Comparison of ENCODE assay signal across 24 mouse cellular contexts in genomic region chr9:96228285-96228684, GRCm38 (mm10).
"Had no signal": no experiment of that assay in that cellular context is flagged by ENCODE, and none has a peak within 500 bp of the region (broad histone marks: within the 10 kb centered on the region; RNA-seq: fewer than 3 reads in every experiment).

No protein-coding gene starts in this region.

- DNase-seq: kidney, adult 18-20 months; kidney, postnatal 25 days; layer of hippocampus, postnatal 36 days; lung, adult 2 months; lung, postnatal 14 days; lung, postnatal 4 days; right cerebral cortex, adult 18-20 months; right cerebral cortex, postnatal 14 days; right cerebral cortex, postnatal 4 days; thymus, adult 2 months; thymus, postnatal 14 days; thymus, postnatal 4 days had no signal

- H3K9ac ChIP-seq: limb, embryonic 12.5 days; limb, embryonic 15.5 days; midbrain, embryonic 13.5 days; neural tube, embryonic 12.5 days; neural tube, embryonic 15.5 days had no signal

- H3K27me3 ChIP-seq: limb, embryonic 12.5 days; limb, embryonic 15.5 days; midbrain, embryonic 13.5 days; neural tube, embryonic 12.5 days; neural tube, embryonic 15.5 days had no signal

- H3K4me1 ChIP-seq: limb, embryonic 12.5 days; limb, embryonic 15.5 days; neural tube, embryonic 12.5 days; neural tube, embryonic 15.5 days had no signal

- H3K36me3 ChIP-seq: limb, embryonic 12.5 days; limb, embryonic 15.5 days; midbrain, embryonic 10.5 days; midbrain, embryonic 13.5 days; neural tube, embryonic 12.5 days; neural tube, embryonic 15.5 days had no signal

- H3K27ac ChIP-seq: kidney, postnatal 0 days; left cerebral cortex, adult 2 months; limb, embryonic 12.5 days; limb, embryonic 15.5 days; midbrain, embryonic 10.5 days; midbrain, embryonic 13.5 days; neural tube, embryonic 12.5 days; neural tube, embryonic 15.5 days; stomach, postnatal 0 days had no signal

- H3K4me2 ChIP-seq: limb, embryonic 12.5 days; limb, embryonic 15.5 days; midbrain, embryonic 13.5 days; neural tube, embryonic 12.5 days; neural tube, embryonic 15.5 days had no signal

- ATAC-seq: inflammation-experienced regulatory T-cells, adult 6 months; intestine, embryonic 16.5 days; midbrain, embryonic 13.5 days; midbrain, embryonic 16.5 days had no signal

- H3K4me3 ChIP-seq: left cerebral cortex, adult 2 months; limb, embryonic 12.5 days; limb, embryonic 15.5 days; midbrain, embryonic 10.5 days; midbrain, embryonic 13.5 days; neural tube, embryonic 12.5 days; neural tube, embryonic 15.5 days had no signal

- H3K9me3 ChIP-seq: limb, embryonic 12.5 days; limb, embryonic 15.5 days; midbrain, embryonic 10.5 days; midbrain, embryonic 13.5 days; neural tube, embryonic 12.5 days; neural tube, embryonic 15.5 days had no signal
